Mouse (Mus musculus): Measurements from ENCODE around the gene Vps33b. TPM values are rescaled to one million over a fixed set of nuclear protein-coding genes. Genes with fewer than 3 reads are reported as not detected.

Gene Vps33b
- polyA plus RNA-seq, 1 experiment = 21.9 TPM

GRCm38 (mm10) chr7:80232489-80233029 lies 36.9 kb upstream of the Vps33b start, which contains the start of the genes Cib1 and Gdpgp1:
TSS of gene Cib1 (minus strand) at chr7:80232813.
TSS of gene Gdpgp1 (plus strand) at chr7:80232865.
- under 1% methylated on average over 56 of the region's 56 CpGs for WGBS
- DNase-seq = peak; percentile 98
- Histone ChIP-seq H3K4me3 (ENCODE audit: control insufficient read depth, insufficient read depth, low read length) (peak within 1 kb of the TSS; percentile 60), H3K27ac (ENCODE audit: control insufficient read depth, insufficient read depth, low read length) (peak within 1 kb of the TSS; percentile 50), H3K36me3 (ENCODE audit: control insufficient read depth, insufficient read depth, low read length) (no peaks in the 10 kb centered on the region; the same call in 1 of the 2 replicates), H3K4me1 (replicated peaks; ENCODE audit: control insufficient read depth, insufficient read depth, low read length) (peaks cover 10% of the 10 kb centered on the region), H3K27me3 (ENCODE audit: control insufficient read depth, insufficient read depth, low read length) (no peaks in the 10 kb centered on the region)
- TF ChIP-seq CTCF (IDR thresholded peaks at IDR 0.05; ENCODE audit: borderline replicate concordance, control insufficient read depth, extremely low read depth, insufficient read depth, low read length, poor library complexity) (peak; percentile 64; the same call in 1 of the 2 replicates), POLR2A (IDR thresholded peaks at IDR 0.05; ENCODE audit: control insufficient read depth, extremely low read depth, insufficient read depth, low read length, poor library complexity) (peak; percentile 70)

- Histone ChIP-seq H3K27ac (ENCODE audit: control insufficient read depth, insufficient read depth, low read length) (peak overlapping the region; percentile 50; the same call in 1 of the 2 replicates), H3K4me1 (replicated peaks; ENCODE audit: control insufficient read depth, insufficient read depth, low read length) (peaks cover 7% of the 10 kb centered on the region), H3K4me3 (ENCODE audit: control insufficient read depth, insufficient read depth, low read length) (peak overlapping the region; percentile 15; the same call in 1 of the 2 replicates), H3K27me3 (ENCODE audit: control insufficient read depth, insufficient read depth, low read length) (no peaks in the 10 kb centered on the region), H3K36me3 (ENCODE audit: control insufficient read depth, insufficient read depth, low read length) (peaks cover 7% of the 10 kb centered on the region)
- no peak for DNase-seq
- TF ChIP-seq POLR2A (IDR thresholded peaks at IDR 0.05; ENCODE audit: control insufficient read depth, extremely low read depth, insufficient read depth, low read length, poor library complexity) (no peak), CTCF (IDR thresholded peaks at IDR 0.05; ENCODE audit: borderline replicate concordance, control insufficient read depth, extremely low read depth, insufficient read depth, low read length, poor library complexity) (no peak)
- 72% methylated on average over 9 of the region's 9 CpGs for WGBS
Observed at GRCm38 (mm10) chr7:80233799-80234198, 35.6 kb upstream of the Vps33b start.

- Histone ChIP-seq H3K4me3 (ENCODE audit: control insufficient read depth, insufficient read depth, low read length) (no peak overlapping the region), H3K27ac (ENCODE audit: control insufficient read depth, insufficient read depth, low read length) (no peak overlapping the region), H3K36me3 (ENCODE audit: control insufficient read depth, insufficient read depth, low read length) (peaks cover 22% of the 10 kb centered on the region), H3K27me3 (ENCODE audit: control insufficient read depth, insufficient read depth, low read length) (no peaks in the 10 kb centered on the region), H3K4me1 (replicated peaks; ENCODE audit: control insufficient read depth, insufficient read depth, low read length) (peaks cover 5% of the 10 kb centered on the region)
- DNase-seq = no peak
- WGBS = 94% methylated on average over 10 of the region's 10 CpGs
- no peak for TF ChIP-seq POLR2A (IDR thresholded peaks at IDR 0.05; ENCODE audit: control insufficient read depth, extremely low read depth, insufficient read depth, low read length, poor library complexity)
- no peak for TF ChIP-seq CTCF (IDR thresholded peaks at IDR 0.05; ENCODE audit: borderline replicate concordance, control insufficient read depth, extremely low read depth, insufficient read depth, low read length, poor library complexity)
Observed at GRCm38 (mm10) chr7:80238542-80238941, 30.9 kb upstream of the Vps33b start.

GRCm38 (mm10) chr7:80241661-80242060 lies 27.8 kb upstream of the Vps33b start:
- H3K27ac ChIP-seq (ENCODE audit: control insufficient read depth, insufficient read depth, low read length) = no peak overlapping the region
- whole genome bisulfite sequencing = 95% methylated on average over 4 of the region's 4 CpGs
- no peak overlapping the region for H3K4me3 ChIP-seq (ENCODE audit: control insufficient read depth, insufficient read depth, low read length)
- H3K36me3 ChIP-seq (ENCODE audit: control insufficient read depth, insufficient read depth, low read length) = peaks cover 22% of the 10 kb centered on the region
- H3K27me3 ChIP-seq (ENCODE audit: control insufficient read depth, insufficient read depth, low read length) = no peaks in the 10 kb centered on the region
- H3K4me1 ChIP-seq (replicated peaks; ENCODE audit: control insufficient read depth, insufficient read depth, low read length) = 0 out of 2 replicates have a peak, but pooled peaks cover 2% of the 10 kb centered on the region
- no peak for DNase-seq
- no peak for TF ChIP-seq POLR2A (IDR thresholded peaks at IDR 0.05; ENCODE audit: control insufficient read depth, extremely low read depth, insufficient read depth, low read length, poor library complexity)
- no peak for TF ChIP-seq CTCF (IDR thresholded peaks at IDR 0.05; ENCODE audit: borderline replicate concordance, control insufficient read depth, extremely low read depth, insufficient read depth, low read length, poor library complexity)

- Histone ChIP-seq H3K4me1 (replicated peaks; ENCODE audit: control insufficient read depth, insufficient read depth, low read length) (0 out of 2 replicates have a peak, but pooled peaks cover 2% of the 10 kb centered on the region), H3K4me3 (ENCODE audit: control insufficient read depth, insufficient read depth, low read length) (no peak overlapping the region), H3K36me3 (ENCODE audit: control insufficient read depth, insufficient read depth, low read length) (peaks cover 8% of the 10 kb centered on the region; the same call in 1 of the 2 replicates), H3K27me3 (ENCODE audit: control insufficient read depth, insufficient read depth, low read length) (no peaks in the 10 kb centered on the region), H3K27ac (ENCODE audit: control insufficient read depth, insufficient read depth, low read length) (no peak overlapping the region)
- DNase-seq = no peak
- TF ChIP-seq POLR2A (IDR thresholded peaks at IDR 0.05; ENCODE audit: control insufficient read depth, extremely low read depth, insufficient read depth, low read length, poor library complexity) = no peak
- TF ChIP-seq CTCF (IDR thresholded peaks at IDR 0.05; ENCODE audit: borderline replicate concordance, control insufficient read depth, extremely low read depth, insufficient read depth, low read length, poor library complexity) = no peak
- WGBS = over 99% methylated on average over 4 of the region's 4 CpGs
Observed at GRCm38 (mm10) chr7:80244851-80245250, 24.6 kb upstream of the Vps33b start.

- no peaks in the 10 kb centered on the region for H3K27me3 ChIP-seq (ENCODE audit: control insufficient read depth, insufficient read depth, low read length)
- WGBS = under 1% methylated on average over 48 of the region's 48 CpGs
- no peaks in the 10 kb centered on the region for H3K36me3 ChIP-seq (ENCODE audit: control insufficient read depth, insufficient read depth, low read length)
- H3K27ac ChIP-seq (ENCODE audit: control insufficient read depth, insufficient read depth, low read length) = no peak within 1 kb of the TSS
- TF ChIP-seq CTCF (IDR thresholded peaks at IDR 0.05; ENCODE audit: borderline replicate concordance, control insufficient read depth, extremely low read depth, insufficient read depth, low read length, poor library complexity) (peak; percentile 82), POLR2A (IDR thresholded peaks at IDR 0.05; ENCODE audit: control insufficient read depth, extremely low read depth, insufficient read depth, low read length, poor library complexity) (no peak)
- peak within 1 kb of the TSS; percentile 48 for H3K4me3 ChIP-seq (ENCODE audit: control insufficient read depth, insufficient read depth, low read length)
- H3K4me1 ChIP-seq (replicated peaks; ENCODE audit: control insufficient read depth, insufficient read depth, low read length) = 0 out of 2 replicates have a peak, but pooled peaks cover 2% of the 10 kb centered on the region
- DNase-seq = peak; percentile 96
Observed at GRCm38 (mm10) chr7:80246148-80246721, 23.2 kb upstream of the Vps33b start, which contains the start of gene Ttll13. TSS of gene Ttll13 (plus strand) at chr7:80246376.

Data from thymus, adult 2 months (tissue).